ENCODE assay signal across 9 mouse cellular contexts in genomic region chrX:168415403-168415802, GRCm38 (mm10).
DNase-seq lines count a peak whose midpoint lies in the region; ATAC-seq and TF ChIP-seq lines count a peak whose summit lies in the region.
"Had no signal": no experiment of that assay in that cellular context is flagged by ENCODE, and none has a peak within 500 bp of the region (broad histone marks: within the 10 kb centered on the region; RNA-seq: fewer than 3 reads in every experiment).

No protein-coding gene starts in this region.

- no peak overlapping the region for H3K4me3 ChIP-seq in forebrain, postnatal 0 days (ENCODE audit: low read depth, low read length)
- H3K4me3 ChIP-seq in forebrain, embryonic 16.5 days (replicated peaks; ENCODE audit: low read length): no peak overlapping the region
- no peak overlapping the region for H3K4me3 ChIP-seq in liver, adult 2 months (ENCODE audit: insufficient read depth, low read depth, low read length)
- H3K4me3 ChIP-seq in liver, embryonic 12.5 days: no peak overlapping the region
- H3K4me3 ChIP-seq: liver, embryonic 15.5 days had no signal

- no peaks in the 10 kb centered on the region for H3K79me2 ChIP-seq in liver, adult 2 months (ENCODE audit: control insufficient read depth, insufficient read depth, low read length)

- no peaks in the 10 kb centered on the region for H3K9me3 ChIP-seq in forebrain, postnatal 0 days (ENCODE audit: low read length)
- H3K9me3 ChIP-seq in forebrain, embryonic 16.5 days (ENCODE audit: control insufficient read depth, low read length): no peaks in the 10 kb centered on the region
- no peaks in the 10 kb centered on the region for H3K9me3 ChIP-seq in liver, embryonic 12.5 days (replicated peaks)
- H3K9me3 ChIP-seq: liver, embryonic 15.5 days had no signal

- DNase-seq in forebrain, postnatal 0 days: no peak
- DNase-seq in liver, adult 2 months (ENCODE audit: extremely low read depth, low read depth, low spot score): peak; percentile 36
- peak; percentile 17 for DNase-seq in adipocyte (ENCODE audit: low spot score)
- DNase-seq in mesoderm, embryonic 11.5 days (ENCODE audit: low read depth, low spot score): peak; percentile 37
- DNase-seq in B cell, adult 2 months: no peak
- no peak for DNase-seq in ovary, postnatal 14 days (ENCODE audit: low spot score)

- no peaks in the 10 kb centered on the region for H3K36me3 ChIP-seq in forebrain, postnatal 0 days (ENCODE audit: insufficient read depth)
- H3K36me3 ChIP-seq in forebrain, embryonic 16.5 days (ENCODE audit: control insufficient read depth, insufficient read depth): no peaks in the 10 kb centered on the region
- H3K36me3 ChIP-seq in liver, adult 2 months (ENCODE audit: control insufficient read depth, insufficient read depth, low read length): no peaks in the 10 kb centered on the region
- H3K36me3 ChIP-seq in liver, embryonic 12.5 days: no peaks in the 10 kb centered on the region
- H3K36me3 ChIP-seq: liver, embryonic 15.5 days had no signal

- peak; percentile 21; the same call in 1 of the 2 replicates for TF ChIP-seq CTCF in forebrain, postnatal 0 days (IDR thresholded peaks at IDR 0.05; ENCODE audit: low read depth)
- no peak for TF ChIP-seq CTCF in liver, adult 2 months (IDR thresholded peaks at IDR 0.05; ENCODE audit: low read depth, low read length)

- H3K27me3 ChIP-seq in forebrain, postnatal 0 days (ENCODE audit: insufficient read depth, low read length): no peaks in the 10 kb centered on the region
- H3K27me3 ChIP-seq in forebrain, embryonic 16.5 days (replicated peaks; ENCODE audit: control insufficient read depth, insufficient read depth, low read length): no peaks in the 10 kb centered on the region
- H3K27me3 ChIP-seq in liver, adult 2 months (ENCODE audit: control insufficient read depth, insufficient read depth, low read length): no peaks in the 10 kb centered on the region
- no peaks in the 10 kb centered on the region for H3K27me3 ChIP-seq in liver, embryonic 12.5 days (replicated peaks)
- H3K27me3 ChIP-seq: liver, embryonic 15.5 days had no signal

- H3K4me2 ChIP-seq in forebrain, postnatal 0 days (ENCODE audit: low read depth): no peak overlapping the region
- H3K4me2 ChIP-seq in forebrain, embryonic 16.5 days (ENCODE audit: low read length): no peak overlapping the region
- H3K4me2 ChIP-seq in liver, embryonic 12.5 days: no peak overlapping the region
- H3K4me2 ChIP-seq: liver, embryonic 15.5 days had no signal

- no peaks in the 10 kb centered on the region for H3K4me1 ChIP-seq in forebrain, postnatal 0 days (ENCODE audit: insufficient read depth)
- no peaks in the 10 kb centered on the region for H3K4me1 ChIP-seq in forebrain, embryonic 16.5 days (replicated peaks; ENCODE audit: control insufficient read depth, insufficient read depth, low read length)
- H3K4me1 ChIP-seq in liver, adult 2 months (ENCODE audit: control insufficient read depth, insufficient read depth, low read length): no peaks in the 10 kb centered on the region
- no peaks in the 10 kb centered on the region for H3K4me1 ChIP-seq in liver, embryonic 12.5 days
- H3K4me1 ChIP-seq: liver, embryonic 15.5 days had no signal

- H3K9ac ChIP-seq in forebrain, postnatal 0 days: no peak overlapping the region
- H3K9ac ChIP-seq in forebrain, embryonic 16.5 days (replicated peaks; ENCODE audit: low read depth, low read length): no peak overlapping the region
- no peak overlapping the region for H3K9ac ChIP-seq in liver, adult 2 months (ENCODE audit: low read depth, low read length)
- H3K9ac ChIP-seq in liver, embryonic 12.5 days: no peak overlapping the region
- H3K9ac ChIP-seq: liver, embryonic 15.5 days had no signal

- 21% methylated on average over 3 of the region's 3 CpGs for WGBS in forebrain, postnatal 0 days
- WGBS in forebrain, embryonic 16.5 days: 26% methylated on average over 3 of the region's 3 CpGs
- WGBS in liver, adult 2 months: 40% methylated on average over 3 of the region's 3 CpGs
- WGBS in liver, embryonic 12.5 days (ENCODE audit: insufficient replicate concordance): 12% methylated on average over 3 of the region's 3 CpGs

- H3K27ac ChIP-seq in forebrain, postnatal 0 days (ENCODE audit: low read depth, low read length): no peak overlapping the region
- H3K27ac ChIP-seq in forebrain, embryonic 16.5 days (ENCODE audit: low read length): no peak overlapping the region
- H3K27ac ChIP-seq in liver, adult 2 months (replicated peaks; ENCODE audit: insufficient read depth, low read depth, low read length): no peak overlapping the region
- no peak overlapping the region for H3K27ac ChIP-seq in liver, embryonic 12.5 days
- H3K27ac ChIP-seq: liver, embryonic 15.5 days had no signal

- no peak for ATAC-seq in forebrain, postnatal 0 days
- ATAC-seq in forebrain, embryonic 16.5 days: no peak
- ATAC-seq in liver, embryonic 12.5 days: no peak

- no peak for TF ChIP-seq POLR2A in liver, adult 2 months (IDR thresholded peaks at IDR 0.05; ENCODE audit: extremely low read depth, insufficient read depth, low read length)

Comparison
In these comparisons a context has a peak if more than half of its experiments do, and no peak if none do; other contexts are left out.
1. DNase-seq: peak in liver, adult 2 months (single experiment), adipocyte (single experiment) and mesoderm, embryonic 11.5 days (single experiment); none in forebrain, postnatal 0 days (single experiment), B cell, adult 2 months (0 of 2) and ovary, postnatal 14 days (single experiment).